Mouse (Mus musculus) lung, postnatal 0 days (tissue): ENCODE results near the gene Ptprt. TPM values are rescaled to one million over a fixed set of nuclear protein-coding genes. Genes with fewer than 3 reads are reported as not detected.

Source experiments
- ATAC-seq: fragments of 200-750 bp; cut with Nextera tagmentation; 2 replicates; pipeline ENCODE4 v1.8.0; 2017; ENCODE audit warnings: moderate library complexity
- DNase-seq: peaks from one replicate; pipeline ENCODE4 v3.0.0-alpha.2; 2016; ENCODE audit warnings: low spot score
- H3K27ac ChIP-seq: fragments of 300-500 bp; sonication (generic); 2 replicates; pipeline ENCODE4 v1.5.1; 2014; ENCODE audit warnings: antibody characterized with exemption, mild to moderate bottlenecking, low read length, mixed read lengths
- H3K27me3 ChIP-seq: fragments of 300-500 bp; sonication (generic); replicated peaks from 2 replicates; pipeline ENCODE4 v1.6.1; 2014; ENCODE audit warnings: low read length, mixed read lengths; ENCODE audit not compliant: insufficient read depth
- H3K36me3 ChIP-seq: fragments of 300-500 bp; sonication (generic); 2 replicates; pipeline ENCODE4 v1.6.1; 2014; ENCODE audit warnings: low read length, mixed read lengths; ENCODE audit not compliant: insufficient read depth
- H3K4me1 ChIP-seq: fragments of 300-500 bp; sonication (generic); 2 replicates; pipeline ENCODE4 v1.6.1; 2014; ENCODE audit warnings: antibody characterized with exemption, low read depth, low read length, mixed read lengths; ENCODE audit not compliant: insufficient read depth
- H3K4me2 ChIP-seq: fragments of 300-500 bp; sonication (generic); replicated peaks from 2 replicates; pipeline ENCODE4 v1.6.1; 2014; ENCODE audit warnings: low read depth, mild to moderate bottlenecking, low read length, moderate library complexity, mixed read lengths
- H3K4me3 ChIP-seq: fragments of 300-500 bp; sonication (generic); 2 replicates; pipeline ENCODE4 v1.5.1; 2014; ENCODE audit warnings: low read depth, low read length
- H3K9ac ChIP-seq: fragments of 300-500 bp; sonication (generic); replicated peaks from 2 replicates; pipeline ENCODE4 v1.6.1; 2014; ENCODE audit warnings: low read depth, mild to moderate bottlenecking
- H3K9me3 ChIP-seq: fragments of 300-500 bp; sonication (generic); 2 replicates; pipeline ENCODE4 v1.6.1; 2016; ENCODE audit warnings: low read length, mixed read lengths
- CTCF ChIP-seq: IDR thresholded peaks from 2 replicates; pipeline ENCODE4 v1.5.1; 2016; ENCODE audit warnings: antibody characterized with exemption, mild to moderate bottlenecking
- EP300 ChIP-seq: IDR thresholded peaks from 2 replicates; pipeline ENCODE4 v1.6.1; 2016; ENCODE audit warnings: antibody characterized with exemption, mild to moderate bottlenecking, control low read depth
- WGBS: fragments of 180-500 bp; shearing (Covaris S2); extraction: QIAGEN DNeasy Blood & Tissue Kit; methylation state at CpG from one replicate; pipeline ENCODE4 v1.1.7; 2014; 5-methylcytosine and 5-hydroxymethylcytosine counted together
- polyA plus RNA-seq: library from polyadenylated mRNA; unstranded; fragments of >200 nt; fragmentation: Nextera tagmentation; extraction: Ambion mirVana; gene quantifications from 2 replicates; pipeline ENCODE4 v1.2.1, GENCODE M21; 2015

Gene Ptprt
- polyA plus RNA-seq, 1 experiment from 2014 or later: 0.37 TPM

GRCm38 (mm10) chr2:162050198-162050597 lies 610.7 kb downstream of the Ptprt start:
- no peaks in the 10 kb centered on the region for H3K9me3 ChIP-seq
- H3K27me3 ChIP-seq: no peaks in the 10 kb centered on the region
- no peak for DNase-seq
- H3K4me1 ChIP-seq: no peaks in the 10 kb centered on the region
- H3K27ac ChIP-seq: no peak overlapping the region
- no peak overlapping the region for H3K4me2 ChIP-seq
- ATAC-seq: no peak
- H3K9ac ChIP-seq: no peak overlapping the region
- 74% methylated on average over 4 of the region's 4 CpGs for WGBS
- no peaks in the 10 kb centered on the region for H3K36me3 ChIP-seq
- no peak overlapping the region for H3K4me3 ChIP-seq
- no peak for TF ChIP-seq CTCF
- TF ChIP-seq EP300: no peak

GRCm38 (mm10) chr2:162035615-162036014 lies 625.3 kb downstream of the Ptprt start:
- Histone ChIP-seq H3K4me2 (no peak overlapping the region), H3K27ac (no peak overlapping the region), H3K36me3 (no peaks in the 10 kb centered on the region), H3K27me3 (no peaks in the 10 kb centered on the region), H3K9me3 (no peaks in the 10 kb centered on the region), H3K4me3 (no peak overlapping the region), H3K4me1 (no peaks in the 10 kb centered on the region), H3K9ac (no peak overlapping the region)
- TF ChIP-seq CTCF (no peak), EP300 (no peak)
- DNase-seq (no peak), ATAC-seq (no peak)
- 53% methylated on average over 4 of the region's 4 CpGs for WGBS

DNA sequence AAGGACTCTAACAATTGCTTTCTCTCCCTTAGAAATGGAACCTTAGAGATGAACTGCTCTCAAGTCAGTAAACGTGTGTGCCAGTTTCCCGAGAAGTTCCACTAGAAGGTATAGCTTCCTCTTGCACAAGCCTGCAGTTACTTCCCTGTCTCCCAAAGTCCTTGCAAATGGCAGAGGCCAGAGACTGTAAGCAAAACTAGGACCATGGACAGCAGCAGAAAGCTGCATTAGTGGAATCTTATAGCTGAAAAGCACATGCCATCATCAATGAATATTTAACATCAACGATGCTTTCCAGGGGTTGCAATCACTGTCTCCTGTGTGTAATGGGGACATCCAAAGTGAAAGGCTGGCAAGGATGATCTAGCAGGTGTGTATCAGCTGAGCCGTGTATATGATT lies 629.3 kb downstream of the Ptprt start:
- Histone ChIP-seq H3K4me1 (no peaks in the 10 kb centered on the region), H3K9me3 (no peaks in the 10 kb centered on the region), H3K4me2 (no peak overlapping the region), H3K4me3 (no peak overlapping the region), H3K36me3 (no peaks in the 10 kb centered on the region), H3K9ac (no peak overlapping the region), H3K27ac (no peak overlapping the region), H3K27me3 (no peaks in the 10 kb centered on the region)
- TF ChIP-seq EP300: no peak
- no peak for TF ChIP-seq CTCF
- peak; percentile 6 for DNase-seq
- 64% methylated on average over 4 of the region's 4 CpGs for WGBS
- ATAC-seq: no peak

DNA sequence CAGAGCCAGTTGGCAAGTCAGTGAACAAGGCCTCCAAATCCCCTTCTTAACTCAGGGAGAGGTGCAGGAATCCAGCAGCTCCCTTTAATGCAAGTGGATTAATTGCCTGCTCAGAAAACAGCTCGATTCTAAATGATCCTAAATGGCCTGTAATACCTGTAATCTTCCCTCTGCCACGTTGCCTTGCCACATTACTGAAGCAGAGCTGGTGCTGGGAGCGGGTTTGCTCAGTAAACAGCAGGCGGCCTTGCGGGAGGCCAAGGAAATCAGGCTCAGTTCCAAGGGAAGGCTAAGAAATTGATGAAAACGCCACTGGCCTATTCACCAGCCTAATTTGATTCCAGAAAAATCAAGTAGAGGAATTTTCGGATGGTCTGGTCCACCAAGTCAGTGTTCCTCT lies 659.9 kb downstream of the Ptprt start:
- H3K36me3 ChIP-seq: no peaks in the 10 kb centered on the region
- no peak for TF ChIP-seq CTCF
- no peak for TF ChIP-seq EP300
- H3K4me3 ChIP-seq: no peak overlapping the region
- WGBS: 51% methylated on average over 7 of the region's 7 CpGs
- H3K9me3 ChIP-seq: no peaks in the 10 kb centered on the region
- ATAC-seq (no peak), DNase-seq (no peak)
- H3K4me1 ChIP-seq: no peaks in the 10 kb centered on the region
- no peak overlapping the region for H3K4me2 ChIP-seq
- H3K27ac ChIP-seq: no peak overlapping the region
- no peaks in the 10 kb centered on the region for H3K27me3 ChIP-seq
- no peak overlapping the region for H3K9ac ChIP-seq

GRCm38 (mm10) chr2:161982311-161982710 lies 678.6 kb downstream of the Ptprt start:
- Histone ChIP-seq H3K9me3 (no peaks in the 10 kb centered on the region), H3K27ac (no peak overlapping the region), H3K9ac (no peak overlapping the region), H3K27me3 (no peaks in the 10 kb centered on the region), H3K4me2 (no peak overlapping the region), H3K4me3 (no peak overlapping the region), H3K4me1 (no peaks in the 10 kb centered on the region), H3K36me3 (no peaks in the 10 kb centered on the region)
- ATAC-seq (no peak), DNase-seq (no peak)
- TF ChIP-seq CTCF: no peak
- no peak for TF ChIP-seq EP300
- 71% methylated on average over 3 of the region's 3 CpGs for WGBS

DNA sequence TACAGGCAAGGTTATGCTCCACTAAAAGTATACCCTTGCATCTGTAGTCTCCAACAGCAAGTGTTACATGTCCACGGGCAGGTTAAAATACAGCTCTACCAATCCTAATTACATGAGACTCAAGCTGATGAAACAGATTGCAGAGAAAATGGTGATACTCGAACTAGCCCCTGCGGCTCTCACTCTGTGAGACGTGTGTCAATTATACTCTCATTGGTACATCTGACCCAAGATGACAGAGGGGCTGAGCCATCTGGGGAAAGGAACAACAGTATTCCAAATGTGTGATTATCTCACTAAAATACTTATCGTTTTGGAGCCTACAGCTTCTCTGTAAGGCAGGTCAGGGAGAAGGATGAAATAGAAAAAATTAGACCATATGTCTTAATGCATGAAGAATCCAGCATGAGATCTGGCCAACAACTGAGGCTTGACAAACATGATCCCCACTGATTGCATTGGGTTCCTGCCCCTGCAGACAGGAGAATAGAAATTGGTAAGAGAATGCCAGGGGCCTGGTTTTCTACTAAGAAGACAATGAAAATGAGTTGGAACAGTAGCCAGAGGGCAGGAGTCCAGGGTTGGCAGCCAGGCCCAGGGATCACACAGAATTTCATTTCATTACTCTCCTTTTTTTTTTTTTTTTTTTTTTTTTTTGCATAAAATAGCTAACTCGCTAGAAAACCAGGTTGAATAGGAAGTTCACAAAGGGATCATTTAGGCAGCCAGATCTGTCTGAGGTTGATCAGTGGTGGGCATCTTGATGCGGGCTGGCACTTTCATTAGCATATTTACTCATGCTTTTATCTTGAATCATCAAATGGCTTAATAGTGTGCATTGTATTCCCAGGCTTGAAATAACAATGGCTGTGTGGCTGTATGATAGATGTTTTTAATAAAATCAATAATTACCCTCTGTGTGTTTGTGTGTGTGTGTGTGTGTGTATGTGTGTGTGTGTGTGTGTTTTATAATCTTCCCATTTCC lies 699.5 kb downstream of the Ptprt start:
- Histone ChIP-seq H3K9ac (no peak overlapping the region), H3K4me1 (no peaks in the 10 kb centered on the region), H3K9me3 (no peaks in the 10 kb centered on the region), H3K27me3 (no peaks in the 10 kb centered on the region), H3K27ac (no peak overlapping the region), H3K4me2 (no peak overlapping the region), H3K4me3 (no peak overlapping the region), H3K36me3 (no peaks in the 10 kb centered on the region)
- TF ChIP-seq CTCF (no peak), EP300 (no peak)
- WGBS: 85% methylated on average over 7 of the region's 7 CpGs
- ATAC-seq (no peak), DNase-seq (no peak)
